In genomic region chr2:78064321-78065037, GRCm38 (mm10) we compare ENCODE assay signal across 16 mouse cellular contexts.
DNase-seq lines count a peak whose midpoint lies in the region; ATAC-seq and TF ChIP-seq lines count a peak whose summit lies in the region.
"Had no signal": no experiment of that assay in that cellular context is flagged by ENCODE, and none has a peak within 500 bp of the region (broad histone marks: within the 10 kb centered on the region; RNA-seq: fewer than 3 reads in every experiment).

No protein-coding gene starts in this region.

- no peaks in the 10 kb centered on the region for H3K36me3 ChIP-seq in lung, embryonic 14.5 days (ENCODE audit: insufficient read depth)
- no peaks in the 10 kb centered on the region for H3K36me3 ChIP-seq in midbrain, embryonic 10.5 days
- H3K36me3 ChIP-seq in liver, embryonic 11.5 days (ENCODE audit: control insufficient read depth, insufficient read depth, low read length): no peaks in the 10 kb centered on the region
- H3K36me3 ChIP-seq: kidney, embryonic 15.5 days; limb, embryonic 13.5 days; lung, embryonic 15.5 days had no signal

- H3K9me3 ChIP-seq in lung, embryonic 14.5 days (ENCODE audit: low read depth, low read length): no peaks in the 10 kb centered on the region
- no peaks in the 10 kb centered on the region for H3K9me3 ChIP-seq in midbrain, embryonic 10.5 days (replicated peaks)
- H3K9me3 ChIP-seq in liver, embryonic 11.5 days (ENCODE audit: control insufficient read depth, low read length): no peaks in the 10 kb centered on the region
- H3K9me3 ChIP-seq: kidney, embryonic 15.5 days; limb, embryonic 13.5 days; lung, embryonic 15.5 days had no signal

- 0 out of 2 replicates have a peak, but pooled peaks have one; percentile 1 for TF ChIP-seq CTCF in lung, embryonic 14.5 days (IDR thresholded peaks at IDR 0.05; ENCODE audit: low read depth)

- H3K27ac ChIP-seq in lung, embryonic 14.5 days (ENCODE audit: low read depth): no peak overlapping the region
- H3K27ac ChIP-seq in midbrain, embryonic 10.5 days (replicated peaks): 0 out of 2 replicates have a peak overlapping the region, but pooled peaks have one; percentile 13
- no peak overlapping the region for H3K27ac ChIP-seq in liver, embryonic 11.5 days (ENCODE audit: low read depth, low read length)
- H3K27ac ChIP-seq: heart, adult 2 months; kidney, embryonic 15.5 days; limb, embryonic 13.5 days; lung, embryonic 15.5 days had no signal

- no peak overlapping the region for H3K9ac ChIP-seq in lung, embryonic 14.5 days
- no peak overlapping the region for H3K9ac ChIP-seq in liver, embryonic 11.5 days (ENCODE audit: low read depth, low read length)
- H3K9ac ChIP-seq: kidney, embryonic 15.5 days; limb, embryonic 13.5 days; lung, embryonic 15.5 days had no signal

- no peak for ATAC-seq in lung, embryonic 14.5 days (ENCODE audit: insufficient read depth)
- no peak for ATAC-seq in liver, embryonic 11.5 days (replicated peaks; ENCODE audit: low FRiP score)
- ATAC-seq: activated CD4-positive, CD25-positive, alpha-beta regulatory T cell, adult 4 months had no signal

- no peak overlapping the region for H3K4me3 ChIP-seq in lung, embryonic 14.5 days (ENCODE audit: low read depth, low read length)
- no peak overlapping the region for H3K4me3 ChIP-seq in midbrain, embryonic 10.5 days
- no peak overlapping the region for H3K4me3 ChIP-seq in liver, embryonic 11.5 days (ENCODE audit: low read depth, low read length)
- H3K4me3 ChIP-seq: heart, adult 2 months; kidney, embryonic 15.5 days; limb, embryonic 13.5 days; lung, embryonic 15.5 days had no signal

- no peaks in the 10 kb centered on the region for H3K27me3 ChIP-seq in lung, embryonic 14.5 days (ENCODE audit: insufficient read depth, low read length)
- H3K27me3 ChIP-seq in midbrain, embryonic 10.5 days (ENCODE audit: low read depth, poor library complexity, severe bottlenecking): peaks cover 21% of the 10 kb centered on the region; the same call in 1 of the 2 replicates
- H3K27me3 ChIP-seq in liver, embryonic 11.5 days (replicated peaks; ENCODE audit: control insufficient read depth, insufficient read depth, low read length): no peaks in the 10 kb centered on the region
- H3K27me3 ChIP-seq: kidney, embryonic 15.5 days; limb, embryonic 13.5 days; lung, embryonic 15.5 days had no signal

- DNase-seq in lung, embryonic 14.5 days: peak; percentile 11
- DNase-seq in lung, postnatal 36 days: no peak
- DNase-seq in forelimb bud, embryonic 11.5 days (ENCODE audit: low read depth, low spot score): peak; percentile 30
- peak; percentile 40 for DNase-seq in midbrain, embryonic 10.5 days (ENCODE audit: low spot score)
- peak; percentile 65 for DNase-seq in retina, postnatal 1 day
- DNase-seq in layer of hippocampus, postnatal 10 days (ENCODE audit: low spot score in 2 of 2): no peak
- DNase-seq in liver, embryonic 11.5 days (ENCODE audit: low spot score): no peak
- DNase-seq in cerebellum, adult 18-20 months: no peak
- DNase-seq: heart, adult 2 months; heart, postnatal 36 days; layer of hippocampus, adult 9-11 months; thymus, postnatal 36 days had no signal

- no peaks in the 10 kb centered on the region; the same call in 1 of the 2 replicates for H3K4me1 ChIP-seq in lung, embryonic 14.5 days (ENCODE audit: insufficient read depth)
- H3K4me1 ChIP-seq in midbrain, embryonic 10.5 days: peaks cover 7% of the 10 kb centered on the region
- no peaks in the 10 kb centered on the region for H3K4me1 ChIP-seq in liver, embryonic 11.5 days (replicated peaks; ENCODE audit: control insufficient read depth, insufficient read depth, low read length)

- H3K4me2 ChIP-seq in lung, embryonic 14.5 days: no peak overlapping the region
- no peak overlapping the region for H3K4me2 ChIP-seq in liver, embryonic 11.5 days
- H3K4me2 ChIP-seq: kidney, embryonic 15.5 days; limb, embryonic 13.5 days; lung, embryonic 15.5 days had no signal

- 68% methylated on average over 16 of the region's 16 CpGs for WGBS in lung, embryonic 14.5 days
- 58% methylated on average over 16 of the region's 16 CpGs for WGBS in midbrain, embryonic 10.5 days
- 75% methylated on average over 16 of the region's 16 CpGs for WGBS in liver, embryonic 11.5 days

Comparison
In these comparisons a context has a peak if more than half of its experiments do, and no peak if none do; other contexts are left out.
1. DNase-seq: peak in lung, embryonic 14.5 days (single experiment), forelimb bud, embryonic 11.5 days (single experiment), midbrain, embryonic 10.5 days (single experiment) and retina, postnatal 1 day (single experiment); none in lung, postnatal 36 days (single experiment), layer of hippocampus, postnatal 10 days (0 of 2), liver, embryonic 11.5 days (single experiment) and cerebellum, adult 18-20 months (0 of 2).